Mouse (Mus musculus): ENCODE data around the gene Rmnd5b. TPM values are rescaled to one million over a fixed set of nuclear protein-coding genes. Genes with fewer than 3 reads are reported as not detected.
"Not testable (repeated sequence)": the region's sequence is repeated elsewhere in the genome, so short reads cannot be mapped to it uniquely, and the experiment has no call there.

Gene Rmnd5b
- polyA plus RNA-seq, 1 experiment from 2014 or later, result 34.2 TPM

DNA sequence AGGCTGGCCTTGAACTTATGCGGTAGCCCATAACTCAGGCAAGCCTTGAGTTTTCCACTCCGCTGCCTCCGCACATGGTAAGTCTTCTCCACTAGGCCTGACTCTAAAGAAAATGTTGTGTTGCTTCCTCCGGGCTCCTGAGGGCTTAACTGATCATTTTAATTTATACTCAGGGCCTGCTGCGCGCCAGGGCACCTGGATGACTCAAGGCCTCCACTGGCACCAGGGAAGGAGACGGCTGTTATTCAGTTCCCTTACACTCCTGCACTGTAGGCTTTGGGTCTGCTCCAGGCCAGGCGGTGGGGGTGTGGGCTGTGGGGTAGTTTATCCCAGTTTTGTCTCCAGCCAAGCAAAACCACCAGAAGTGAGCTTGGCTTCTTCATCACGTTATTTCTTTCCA is 37.6 kb upstream of the Rmnd5b start:
- Histone ChIP-seq H3K4me3 (ENCODE audit: low read depth, low read length) (no peak overlapping the region), H3K9me3 (ENCODE audit: control insufficient read depth) (no peaks in the 10 kb centered on the region), H3K9ac (ENCODE audit: low read depth, low read length) (no peak overlapping the region), H3K36me3 (ENCODE audit: control insufficient read depth, insufficient read depth) (no peaks in the 10 kb centered on the region), H3K27ac (ENCODE audit: low read depth, low read length) (no peak overlapping the region), H3K4me2 (replicated peaks; ENCODE audit: low read depth) (no peak overlapping the region), H3K27me3 (replicated peaks; ENCODE audit: control insufficient read depth, insufficient read depth, low read length) (no peaks in the 10 kb centered on the region), H3K4me1 (replicated peaks; ENCODE audit: control insufficient read depth, insufficient read depth, low read length) (no peaks in the 10 kb centered on the region)
- no peak for TF ChIP-seq CTCF (IDR thresholded peaks at IDR 0.05; ENCODE audit: low read depth)
- WGBS, result 84% methylated on average over 9 of the region's 9 CpGs
- ATAC-seq, result no peak

DNA sequence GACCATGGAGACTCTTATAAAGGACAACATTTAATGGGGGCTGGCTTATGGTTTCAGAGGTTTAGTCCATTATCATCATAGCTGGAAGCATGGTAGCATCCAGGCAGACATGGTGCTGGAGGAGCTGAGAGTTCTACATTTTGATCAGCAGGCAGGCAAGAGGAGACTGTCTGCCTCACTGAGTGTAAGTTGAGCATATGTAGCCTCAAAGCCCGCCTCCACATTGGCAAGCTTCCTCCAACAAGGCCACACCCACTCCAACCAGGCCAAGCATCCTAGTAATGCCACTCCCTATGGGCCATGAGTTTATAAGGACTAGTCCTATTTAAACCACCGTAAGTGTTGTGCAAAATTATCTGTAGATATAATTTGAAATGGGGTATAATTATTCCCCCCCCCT is 35.7 kb upstream of the Rmnd5b start:
- no peaks in the 10 kb centered on the region for H3K27me3 ChIP-seq (replicated peaks; ENCODE audit: control insufficient read depth, insufficient read depth, low read length)
- no peak overlapping the region for H3K27ac ChIP-seq (ENCODE audit: low read depth, low read length)
- no peak overlapping the region for H3K4me2 ChIP-seq (replicated peaks; ENCODE audit: low read depth)
- no peaks in the 10 kb centered on the region for H3K4me1 ChIP-seq (replicated peaks; ENCODE audit: control insufficient read depth, insufficient read depth, low read length)
- H3K4me3 ChIP-seq (ENCODE audit: low read depth, low read length), result no peak overlapping the region
- WGBS, result 64% methylated on average over 2 of the region's 2 CpGs
- H3K9me3 ChIP-seq (ENCODE audit: control insufficient read depth), result no peaks in the 10 kb centered on the region
- no peak for TF ChIP-seq CTCF (IDR thresholded peaks at IDR 0.05; ENCODE audit: low read depth)
- no peaks in the 10 kb centered on the region for H3K36me3 ChIP-seq (ENCODE audit: control insufficient read depth, insufficient read depth)
- ATAC-seq, result 0 out of 2 replicates have a peak, but pooled peaks have one; percentile 13
- no peak overlapping the region for H3K9ac ChIP-seq (ENCODE audit: low read depth, low read length)

DNA sequence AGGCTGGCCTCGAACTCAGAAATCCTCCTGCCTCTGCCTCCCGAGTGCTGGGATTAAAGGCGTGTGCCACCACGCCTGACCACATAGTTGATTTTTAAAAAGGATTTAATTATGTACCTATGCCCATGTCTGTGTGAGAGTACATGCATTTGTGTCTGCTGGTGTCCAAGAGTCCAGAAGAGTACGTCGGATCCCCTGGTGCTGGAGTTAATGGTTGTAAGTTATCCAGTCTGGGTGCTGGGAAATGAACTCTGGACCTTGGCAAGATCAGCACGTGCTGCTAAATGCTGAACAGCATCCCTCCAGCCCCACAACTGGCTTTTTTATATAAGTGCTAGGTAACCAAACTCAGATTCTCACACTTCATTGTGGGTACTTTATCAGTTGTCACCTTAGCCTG is 35.1 kb upstream of the Rmnd5b start:
- no peaks in the 10 kb centered on the region for H3K9me3 ChIP-seq (ENCODE audit: control insufficient read depth)
- no peak for ATAC-seq
- H3K27ac ChIP-seq (ENCODE audit: low read depth, low read length), result no peak overlapping the region
- no peak overlapping the region for H3K4me3 ChIP-seq (ENCODE audit: low read depth, low read length)
- H3K36me3 ChIP-seq (ENCODE audit: control insufficient read depth, insufficient read depth), result no peaks in the 10 kb centered on the region
- no peaks in the 10 kb centered on the region for H3K4me1 ChIP-seq (replicated peaks; ENCODE audit: control insufficient read depth, insufficient read depth, low read length)
- H3K27me3 ChIP-seq (replicated peaks; ENCODE audit: control insufficient read depth, insufficient read depth, low read length), result no peaks in the 10 kb centered on the region
- no peak overlapping the region for H3K9ac ChIP-seq (ENCODE audit: low read depth, low read length)
- no peak for TF ChIP-seq CTCF (IDR thresholded peaks at IDR 0.05; ENCODE audit: low read depth)
- WGBS, result 85% methylated on average over 7 of the region's 7 CpGs
- H3K4me2 ChIP-seq (replicated peaks; ENCODE audit: low read depth), result no peak overlapping the region

GRCm38 (mm10) chr11:51664747-51665146 is 29.1 kb upstream of the Rmnd5b start:
- not testable (repeated sequence) for H3K4me3 ChIP-seq (ENCODE audit: low read depth, low read length); H3K4me2 ChIP-seq (replicated peaks; ENCODE audit: low read depth); H3K9ac ChIP-seq (ENCODE audit: low read depth, low read length); H3K4me1 ChIP-seq (replicated peaks; ENCODE audit: control insufficient read depth, insufficient read depth, low read length); H3K36me3 ChIP-seq (ENCODE audit: control insufficient read depth, insufficient read depth); H3K27ac ChIP-seq (ENCODE audit: low read depth, low read length); H3K27me3 ChIP-seq (replicated peaks; ENCODE audit: control insufficient read depth, insufficient read depth, low read length); H3K9me3 ChIP-seq (ENCODE audit: control insufficient read depth); ATAC-seq
- WGBS, result 89% methylated on average over 7 of the region's 7 CpGs

DNA sequence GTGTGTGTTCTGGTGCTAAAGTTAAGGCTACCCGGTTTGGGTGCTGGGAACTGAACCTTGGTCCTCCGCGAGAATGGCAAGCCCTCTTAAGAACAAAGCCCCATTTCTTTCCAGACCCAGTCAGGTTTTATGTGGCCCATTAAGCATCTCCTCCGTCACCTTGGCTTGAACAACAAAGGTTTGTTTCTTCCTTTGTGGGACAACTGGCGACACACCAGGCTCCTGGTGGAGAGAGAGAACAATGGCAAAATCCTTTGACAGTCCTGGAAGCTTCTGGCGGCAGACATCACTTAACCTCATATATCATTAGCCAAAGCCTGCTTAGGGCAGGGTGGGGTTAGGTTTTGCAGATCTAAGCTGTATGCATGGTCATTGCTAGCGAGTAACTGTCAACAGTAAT is 26.9 kb upstream of the Rmnd5b start:
- H3K4me3 ChIP-seq (ENCODE audit: low read depth, low read length), result no peak overlapping the region
- H3K27ac ChIP-seq (ENCODE audit: low read depth, low read length), result no peak overlapping the region
- H3K9ac ChIP-seq (ENCODE audit: low read depth, low read length), result no peak overlapping the region
- no peaks in the 10 kb centered on the region for H3K36me3 ChIP-seq (ENCODE audit: control insufficient read depth, insufficient read depth)
- WGBS, result 78% methylated on average over 7 of the region's 7 CpGs
- H3K9me3 ChIP-seq (ENCODE audit: control insufficient read depth), result no peaks in the 10 kb centered on the region
- no peak for TF ChIP-seq CTCF (IDR thresholded peaks at IDR 0.05; ENCODE audit: low read depth)
- H3K4me2 ChIP-seq (replicated peaks; ENCODE audit: low read depth), result no peak overlapping the region
- no peaks in the 10 kb centered on the region for H3K4me1 ChIP-seq (replicated peaks; ENCODE audit: control insufficient read depth, insufficient read depth, low read length)
- H3K27me3 ChIP-seq (replicated peaks; ENCODE audit: control insufficient read depth, insufficient read depth, low read length), result no peaks in the 10 kb centered on the region
- ATAC-seq, result no peak

DNA sequence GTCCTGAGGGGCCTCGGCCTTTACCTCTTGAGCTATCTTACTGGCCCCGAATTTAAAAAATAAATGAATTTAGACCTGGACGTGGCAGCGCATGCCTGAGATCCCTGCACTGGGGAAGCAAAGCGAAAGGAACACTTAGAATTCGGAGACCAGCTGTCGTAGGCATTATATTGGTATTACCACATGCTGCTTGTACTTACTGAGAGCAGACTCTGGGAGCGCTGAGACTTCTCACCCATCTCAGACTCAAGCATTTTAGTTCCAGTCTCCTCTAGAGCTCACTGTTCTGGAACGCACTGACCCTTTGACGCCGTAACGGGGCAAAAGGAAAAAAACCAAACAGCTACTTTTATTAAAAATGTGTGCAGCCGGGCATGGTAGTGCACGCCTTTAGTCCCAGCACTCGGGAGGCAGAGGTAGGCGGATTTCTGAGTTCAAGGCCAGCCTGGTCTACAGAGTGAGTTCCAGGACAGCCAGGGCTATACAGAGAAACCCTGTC is 26.2 kb upstream of the Rmnd5b start:
- no peak for ATAC-seq
- no peaks in the 10 kb centered on the region for H3K27me3 ChIP-seq (replicated peaks; ENCODE audit: control insufficient read depth, insufficient read depth, low read length)
- no peak overlapping the region for H3K4me3 ChIP-seq (ENCODE audit: low read depth, low read length)
- no peaks in the 10 kb centered on the region for H3K36me3 ChIP-seq (ENCODE audit: control insufficient read depth, insufficient read depth)
- WGBS, result 85% methylated on average over 16 of the region's 16 CpGs
- H3K4me1 ChIP-seq (replicated peaks; ENCODE audit: control insufficient read depth, insufficient read depth, low read length), result no peaks in the 10 kb centered on the region
- H3K9ac ChIP-seq (ENCODE audit: low read depth, low read length), result no peak overlapping the region
- H3K27ac ChIP-seq (ENCODE audit: low read depth, low read length), result no peak overlapping the region
- H3K9me3 ChIP-seq (ENCODE audit: control insufficient read depth), result no peaks in the 10 kb centered on the region
- H3K4me2 ChIP-seq (replicated peaks; ENCODE audit: low read depth), result no peak overlapping the region
- TF ChIP-seq CTCF (IDR thresholded peaks at IDR 0.05; ENCODE audit: low read depth), result no peak

GRCm38 (mm10) chr11:51658705-51659104 is 23.0 kb upstream of the Rmnd5b start:
- no peak for TF ChIP-seq CTCF (IDR thresholded peaks at IDR 0.05; ENCODE audit: low read depth)
- Histone ChIP-seq H3K4me3 (ENCODE audit: low read depth, low read length) (no peak overlapping the region), H3K9me3 (ENCODE audit: control insufficient read depth) (no peaks in the 10 kb centered on the region), H3K4me2 (replicated peaks; ENCODE audit: low read depth) (no peak overlapping the region), H3K27ac (ENCODE audit: low read depth, low read length) (no peak overlapping the region), H3K36me3 (ENCODE audit: control insufficient read depth, insufficient read depth) (peaks cover 10% of the 10 kb centered on the region; the same call in 1 of the 2 replicates), H3K4me1 (replicated peaks; ENCODE audit: control insufficient read depth, insufficient read depth, low read length) (no peaks in the 10 kb centered on the region), H3K9ac (ENCODE audit: low read depth, low read length) (no peak overlapping the region), H3K27me3 (replicated peaks; ENCODE audit: control insufficient read depth, insufficient read depth, low read length) (no peaks in the 10 kb centered on the region)
- ATAC-seq, result peak; percentile 58; the same call in 1 of the 2 replicates
- 37% methylated on average over 6 of the region's 6 CpGs for WGBS
